12 mouse cellular contexts compared by ENCODE assay signal in genomic region chr4:43427501-43428179, GRCm38 (mm10). TPM values are rescaled to one million over a fixed set of nuclear protein-coding genes. Genes with fewer than 3 reads are reported as not detected.
DNase-seq lines count a peak whose midpoint lies in the region; ATAC-seq and TF ChIP-seq lines count a peak whose summit lies in the region.
"Had no signal": no experiment of that assay in that cellular context is flagged by ENCODE, and none has a peak within 500 bp of the region (broad histone marks: within the 10 kb centered on the region; RNA-seq: fewer than 3 reads in every experiment).

No protein-coding gene starts in this region.

- 16% methylated on average over 23 of the region's 23 CpGs for WGBS in forebrain, embryonic 11.5 days
- WGBS in forebrain, embryonic 15.5 days = 19% methylated on average over 23 of the region's 23 CpGs
- 26% methylated on average over 23 of the region's 23 CpGs for WGBS in embryonic facial prominence, embryonic 15.5 days
- WGBS in limb, embryonic 15.5 days = 24% methylated on average over 23 of the region's 23 CpGs
- WGBS in cerebellum, adult 2 months = 36% methylated on average over 23 of the region's 23 CpGs

- no peaks in the 10 kb centered on the region for H3K9me3 ChIP-seq in forebrain, embryonic 11.5 days (ENCODE audit: control insufficient read depth, low read length)
- no peaks in the 10 kb centered on the region for H3K9me3 ChIP-seq in forebrain, embryonic 15.5 days
- no peaks in the 10 kb centered on the region for H3K9me3 ChIP-seq in embryonic facial prominence, embryonic 15.5 days (replicated peaks)
- H3K9me3 ChIP-seq in limb, embryonic 15.5 days = no peaks in the 10 kb centered on the region

- H3K4me2 ChIP-seq in forebrain, embryonic 11.5 days (ENCODE audit: low read depth, low read length, severe bottlenecking) = 0 out of 2 replicates have a peak overlapping the region, but pooled peaks have one; percentile 11
- H3K4me2 ChIP-seq in forebrain, embryonic 15.5 days (replicated peaks) = no peak overlapping the region
- 0 out of 2 replicates have a peak overlapping the region, but pooled peaks have one; percentile 8 for H3K4me2 ChIP-seq in embryonic facial prominence, embryonic 15.5 days (replicated peaks)
- H3K4me2 ChIP-seq in limb, embryonic 15.5 days = 0 out of 2 replicates have a peak overlapping the region, but pooled peaks have one; percentile 12

- no peak for ATAC-seq in forebrain, embryonic 11.5 days (replicated peaks; ENCODE audit: low FRiP score)
- ATAC-seq in forebrain, embryonic 15.5 days (replicated peaks) = no peak
- no peak for ATAC-seq in embryonic facial prominence, embryonic 15.5 days (ENCODE audit: insufficient number of reproducible peaks, low FRiP score, low TSS enrichment, low read depth)
- ATAC-seq in limb, embryonic 15.5 days (ENCODE audit: insufficient number of reproducible peaks, low FRiP score, low TSS enrichment, low read depth) = no peak

- peak; percentile 52 for DNase-seq in forebrain, embryonic 11.5 days (ENCODE audit: low spot score)
- DNase-seq in CD4-positive helper T cell, adult 2 months (ENCODE audit: low read depth, low spot score) = peak; percentile 82
- no peak for DNase-seq in yolk sac, embryonic 10.5 days (ENCODE audit: low spot score)
- no peak for DNase-seq in cerebellum, adult 2 months
- DNase-seq in layer of hippocampus, postnatal 25 days (ENCODE audit: extremely low spot score in 1 of 2, low spot score in 1 of 2) = no peak
- DNase-seq: adrenal gland, postnatal 25 days; kidney, adult 18-20 months had no signal

- no peak overlapping the region for H3K9ac ChIP-seq in forebrain, embryonic 11.5 days (ENCODE audit: low read length)
- H3K9ac ChIP-seq in forebrain, embryonic 15.5 days (replicated peaks) = no peak overlapping the region
- H3K9ac ChIP-seq in embryonic facial prominence, embryonic 15.5 days = no peak overlapping the region
- no peak overlapping the region for H3K9ac ChIP-seq in limb, embryonic 15.5 days
- H3K9ac ChIP-seq: liver, embryonic 14.5 days had no signal

- peaks cover 17% of the 10 kb centered on the region for H3K4me1 ChIP-seq in forebrain, embryonic 11.5 days (replicated peaks; ENCODE audit: control insufficient read depth, insufficient read depth, low read length)
- H3K4me1 ChIP-seq in forebrain, embryonic 15.5 days = peaks cover 18% of the 10 kb centered on the region; the same call in 1 of the 2 replicates
- peaks cover 27% of the 10 kb centered on the region for H3K4me1 ChIP-seq in embryonic facial prominence, embryonic 15.5 days
- peaks cover 39% of the 10 kb centered on the region for H3K4me1 ChIP-seq in limb, embryonic 15.5 days
- no peaks in the 10 kb centered on the region; the same call in 1 of the 2 replicates for H3K4me1 ChIP-seq in cerebellum, adult 2 months (ENCODE audit: control insufficient read depth, insufficient read depth, low read length)

- H3K27me3 ChIP-seq in forebrain, embryonic 11.5 days (ENCODE audit: control insufficient read depth, insufficient read depth, low read length) = peaks cover 40% of the 10 kb centered on the region
- H3K27me3 ChIP-seq in forebrain, embryonic 15.5 days = peaks cover 13% of the 10 kb centered on the region; the same call in 1 of the 2 replicates
- H3K27me3 ChIP-seq in embryonic facial prominence, embryonic 15.5 days = peaks cover 45% of the 10 kb centered on the region
- H3K27me3 ChIP-seq in limb, embryonic 15.5 days = peaks cover 60% of the 10 kb centered on the region
- H3K27me3 ChIP-seq in cerebellum, adult 2 months (ENCODE audit: control insufficient read depth, insufficient read depth, low read length) = no peaks in the 10 kb centered on the region

- H3K4me3 ChIP-seq in forebrain, embryonic 11.5 days (ENCODE audit: low read depth, low read length) = no peak overlapping the region
- no peak overlapping the region for H3K4me3 ChIP-seq in forebrain, embryonic 15.5 days
- no peak overlapping the region for H3K4me3 ChIP-seq in embryonic facial prominence, embryonic 15.5 days (replicated peaks)
- H3K4me3 ChIP-seq in limb, embryonic 15.5 days = no peak overlapping the region
- no peak overlapping the region for H3K4me3 ChIP-seq in cerebellum, adult 2 months (replicated peaks; ENCODE audit: insufficient read depth, low read depth, low read length)

- H3K27ac ChIP-seq in forebrain, embryonic 11.5 days (ENCODE audit: low read depth, low read length) = no peak overlapping the region
- H3K27ac ChIP-seq in forebrain, embryonic 15.5 days (replicated peaks) = no peak overlapping the region
- no peak overlapping the region for H3K27ac ChIP-seq in embryonic facial prominence, embryonic 15.5 days (replicated peaks)
- no peak overlapping the region; the same call in 1 of the 2 replicates for H3K27ac ChIP-seq in limb, embryonic 15.5 days
- no peak overlapping the region for H3K27ac ChIP-seq in cerebellum, adult 2 months (ENCODE audit: insufficient read depth, low read length)
- H3K27ac ChIP-seq: liver, embryonic 14.5 days had no signal

- TF ChIP-seq POLR2A in cerebellum, adult 2 months (IDR thresholded peaks at IDR 0.05; ENCODE audit: borderline replicate concordance, insufficient read depth, low read length) = no peak

- no peak for TF ChIP-seq CTCF in cerebellum, adult 2 months (IDR thresholded peaks at IDR 0.05; ENCODE audit: borderline replicate concordance, insufficient read depth, low read depth, low read length)

- H3K36me3 ChIP-seq in forebrain, embryonic 11.5 days (ENCODE audit: control insufficient read depth, insufficient read depth, low read length) = peaks cover 4% of the 10 kb centered on the region; the same call in 1 of the 2 replicates
- H3K36me3 ChIP-seq in forebrain, embryonic 15.5 days = peaks cover 44% of the 10 kb centered on the region
- peaks cover 40% of the 10 kb centered on the region for H3K36me3 ChIP-seq in embryonic facial prominence, embryonic 15.5 days
- peaks cover 39% of the 10 kb centered on the region for H3K36me3 ChIP-seq in limb, embryonic 15.5 days

RNA-seq across cellular contexts. Expression of gene Fam166b, which starts 1.3 kb away (rescaled TPM):
- 0.28 and 0.31 TPM in 2 replicates for polyA plus RNA-seq in forebrain, embryonic 11.5 days (2014; fragmentation: Nextera tagmentation; extraction: Ambion mirVana)
- 0.65 and 0.70 TPM in 2 replicates for polyA plus RNA-seq in forebrain, embryonic 15.5 days (2015; fragmentation: Nextera tagmentation; extraction: Ambion mirVana)
- 0.41 and 0.44 TPM in 2 replicates for polyA plus RNA-seq in embryonic facial prominence, embryonic 15.5 days (2015; fragmentation: Nextera tagmentation; extraction: Ambion mirVana)
- 0.15 and 0.17 TPM in 2 replicates for polyA plus RNA-seq in limb, embryonic 15.5 days (2015; fragmentation: Nextera tagmentation; extraction: Ambion mirVana)
- polyA plus RNA-seq in cerebellum, adult 2 months (2012; rRNA removed) = 0.87 and 2.0 TPM in 2 replicates
- total RNA-seq in layer of hippocampus, postnatal 25 days (2021) = 1 to 10 TPM in 1 of 2 experiments, under 1 TPM in 1; 0.59 to 3.1 TPM
- total RNA-seq: adrenal gland, postnatal 25 days had no signal
- polyA plus RNA-seq: liver, embryonic 14.5 days had no signal

RNA-seq across cellular contexts. Expression of gene Tesk1, which starts 14.1 kb away (rescaled TPM):
- polyA plus RNA-seq in forebrain, embryonic 11.5 days (2014; fragmentation: Nextera tagmentation; extraction: Ambion mirVana) = 9.3 and 10.7 TPM in 2 replicates
- polyA plus RNA-seq in forebrain, embryonic 15.5 days (2015; fragmentation: Nextera tagmentation; extraction: Ambion mirVana) = 10.7 and 12.5 TPM in 2 replicates
- 9.2 and 9.3 TPM in 2 replicates for polyA plus RNA-seq in embryonic facial prominence, embryonic 15.5 days (2015; fragmentation: Nextera tagmentation; extraction: Ambion mirVana)
- polyA plus RNA-seq in limb, embryonic 15.5 days (2015; fragmentation: Nextera tagmentation; extraction: Ambion mirVana) = 4.8 and 7.7 TPM in 2 replicates
- 51.2 and 56.3 TPM in 2 replicates for polyA plus RNA-seq in cerebellum, adult 2 months (2012; rRNA removed)
- 10 to 100 TPM; 74.1 to 77.6 TPM for total RNA-seq in layer of hippocampus, postnatal 25 days (2021)

RNA-seq across cellular contexts. Expression of gene Cd72, which starts 26.8 kb away (rescaled TPM):
- polyA plus RNA-seq in forebrain, embryonic 11.5 days (2014; fragmentation: Nextera tagmentation; extraction: Ambion mirVana) = 2.6 and 4.8 TPM in 2 replicates
- polyA plus RNA-seq in forebrain, embryonic 15.5 days (2015; fragmentation: Nextera tagmentation; extraction: Ambion mirVana) = 4.3 TPM in 2 replicates
- polyA plus RNA-seq in embryonic facial prominence, embryonic 15.5 days (2015; fragmentation: Nextera tagmentation; extraction: Ambion mirVana) = 3.1 and 3.8 TPM in 2 replicates
- polyA plus RNA-seq in limb, embryonic 15.5 days (2015; fragmentation: Nextera tagmentation; extraction: Ambion mirVana) = 4.1 and 4.2 TPM in 2 replicates
- polyA plus RNA-seq in cerebellum, adult 2 months (2012; rRNA removed) = 0.74 and 0.84 TPM in 2 replicates
- under 1 TPM in 1 of 2 experiments, not detected in 1; 0.22 TPM for total RNA-seq in layer of hippocampus, postnatal 25 days (2021)

RNA-seq across cellular contexts. Expression of gene Rusc2, which starts 45.9 kb away (rescaled TPM):
- 11.6 and 12.4 TPM in 2 replicates for polyA plus RNA-seq in forebrain, embryonic 11.5 days (2014; fragmentation: Nextera tagmentation; extraction: Ambion mirVana)
- polyA plus RNA-seq in forebrain, embryonic 15.5 days (2015; fragmentation: Nextera tagmentation; extraction: Ambion mirVana) = 59.8 and 64.3 TPM in 2 replicates
- polyA plus RNA-seq in embryonic facial prominence, embryonic 15.5 days (2015; fragmentation: Nextera tagmentation; extraction: Ambion mirVana) = 18.2 TPM in 2 replicates
- polyA plus RNA-seq in limb, embryonic 15.5 days (2015; fragmentation: Nextera tagmentation; extraction: Ambion mirVana) = 13.9 and 18.0 TPM in 2 replicates
- 63.0 and 65.8 TPM in 2 replicates for polyA plus RNA-seq in cerebellum, adult 2 months (2012; rRNA removed)
- 100 to 1,000 TPM; 122 to 123 TPM for total RNA-seq in layer of hippocampus, postnatal 25 days (2021)

RNA-seq across cellular contexts. Expression of gene Sit1, which starts 55.9 kb away (rescaled TPM):
- not detected in 2 replicates for polyA plus RNA-seq in forebrain, embryonic 11.5 days (2014; fragmentation: Nextera tagmentation; extraction: Ambion mirVana)
- not detected in 2 replicates for polyA plus RNA-seq in forebrain, embryonic 15.5 days (2015; fragmentation: Nextera tagmentation; extraction: Ambion mirVana)
- not detected in 2 replicates for polyA plus RNA-seq in embryonic facial prominence, embryonic 15.5 days (2015; fragmentation: Nextera tagmentation; extraction: Ambion mirVana)
- not detected in 2 replicates for polyA plus RNA-seq in limb, embryonic 15.5 days (2015; fragmentation: Nextera tagmentation; extraction: Ambion mirVana)
- polyA plus RNA-seq in cerebellum, adult 2 months (2012; rRNA removed) = not detected in 2 replicates
- total RNA-seq in layer of hippocampus, postnatal 25 days (2021) = not detected
- polyA plus RNA-seq: testis, adult 2 months had no signal

Comparison
In these comparisons a context has a peak if more than half of its experiments do, and no peak if none do; other contexts are left out.
1. DNase-seq: peak in forebrain, embryonic 11.5 days (single experiment) and CD4-positive helper T cell, adult 2 months (single experiment); none in yolk sac, embryonic 10.5 days (single experiment), cerebellum, adult 2 months (0 of 2) and layer of hippocampus, postnatal 25 days (0 of 2).